Mouse (Mus musculus) central nervous system, embryonic 18 days (tissue): Measurements from ENCODE around the gene Mrpl43. TPM values are rescaled to one million over a fixed set of nuclear protein-coding genes. Genes with fewer than 3 reads are reported as not detected.

Source experiments
- polyA plus RNA-seq: library from polyadenylated mRNA; depleted of rRNA; stranded (reverse); fragments of >200 nt; gene quantifications from 2 replicates; pipeline ENCODE4 v1.2.3, GENCODE M21; 2012; rRNA removed

The Mrpl43 gene
- 96.7 and 98.7 TPM in 2 replicates for polyA plus RNA-seq

GRCm38 (mm10) chr19:45005957-45006712, at the start of gene Mrpl43:
Gene Mrpl43 (minus strand): TSS chr19:45006442.

GRCm38 (mm10) chr19:45047417-45047934, 41.2 kb upstream of the Mrpl43 start, which contains the start of gene Sfxn3:
Gene Sfxn3 (plus strand): TSS chr19:45047503.

GRCm38 (mm10) chr19:45045651-45046050, 39.4 kb upstream of the Mrpl43 start, which contains the start of gene Pdzd7:
Gene Pdzd7 (minus strand): TSS chr19:45045717.

GRCm38 (mm10) chr19:45014335-45014971, 8.2 kb upstream of the Mrpl43 start, which contains the start of gene Lzts2:
Gene Lzts2 (plus strand): TSS chr19:45014414.

GRCm38 (mm10) chr19:45005444-45005843, 798 bp downstream of the Mrpl43 start, which contains the start of gene Twnk:
Gene Twnk (plus strand): TSS chr19:45005663.

GRCm38 (mm10) chr19:44988831-44989566, 17.2 kb downstream of the Mrpl43 start, which contains the start of gene Sema4g:
Gene Sema4g (plus strand): TSS chr19:44989101.

Other genes with a start within 250 kb of the Mrpl43 start
- gene Slf2, start 75.3 kb downstream of the Mrpl43 start, polyA plus RNA-seq, result 57.2 and 58.2 TPM in 2 replicates
- 173 and 184 TPM in 2 replicates for gene Sema4g, start 17.3 kb downstream of the Mrpl43 start, polyA plus RNA-seq
- 14.6 and 15.5 TPM in 2 replicates for gene Twnk, start 779 bp downstream of the Mrpl43 start, polyA plus RNA-seq
- 24.9 and 26.1 TPM in 2 replicates for gene Lzts2, start 8.0 kb upstream of the Mrpl43 start, polyA plus RNA-seq
- 14.5 and 15.2 TPM in 2 replicates for gene Pdzd7, start 39.3 kb upstream of the Mrpl43 start, polyA plus RNA-seq
- 95.0 and 106 TPM in 2 replicates for gene Sfxn3, start 41.1 kb upstream of the Mrpl43 start, polyA plus RNA-seq
- gene Kazald1, start 68.8 kb upstream of the Mrpl43 start, polyA plus RNA-seq, result 1.5 and 4.3 TPM in 2 replicates
- gene Tlx1, start 144.2 kb upstream of the Mrpl43 start, polyA plus RNA-seq, result 0.13 and 0.25 TPM in 2 replicates
- 0.22 and 0.63 TPM in 2 replicates for gene Lbx1, start 229.4 kb upstream of the Mrpl43 start, polyA plus RNA-seq